Mouse (Mus musculus) bone marrow macrophage, adult 2 months (primary cell): ENCODE data around the gene Nectin4. TPM values are rescaled to one million over a fixed set of nuclear protein-coding genes. Genes with fewer than 3 reads are reported as not detected.

Experiments
- H3K27ac ChIP-seq: 2 replicates; pipeline ENCODE4 v1.5.1; 2012; ENCODE audit warnings: low read depth, low read length; ENCODE audit not compliant: insufficient read depth
- H3K4me1 ChIP-seq: 2 replicates; pipeline ENCODE4 v1.6.1; 2012; ENCODE audit warnings: low read length; ENCODE audit not compliant: control insufficient read depth, insufficient read depth
- H3K4me3 ChIP-seq: 2 replicates; pipeline ENCODE4 v1.5.1; 2012; ENCODE audit warnings: mild to moderate bottlenecking, low read length, moderate library complexity; ENCODE audit not compliant: insufficient read depth
- CTCF ChIP-seq: IDR thresholded peaks from 2 replicates; pipeline ENCODE4 v1.5.1; 2012; ENCODE audit warnings: low read depth, mild to moderate bottlenecking, low read length, moderate library complexity
- POLR2A ChIP-seq: IDR thresholded peaks from 2 replicates; pipeline ENCODE4 v1.6.1; 2012; ENCODE audit warnings: mild to moderate bottlenecking, low read depth, low read length, borderline replicate concordance
- polyA plus RNA-seq: library from polyadenylated mRNA; stranded (reverse); fragments of >200 nt; gene quantifications from 2 replicates; pipeline ENCODE4 v1.2.4, GENCODE M21; 2012; ENCODE audit not compliant: missing spikeins, insufficient read depth, insufficient read length

Nectin4 gene
- polyA plus RNA-seq, 1 experiment, result 11.5 TPM

DNA sequence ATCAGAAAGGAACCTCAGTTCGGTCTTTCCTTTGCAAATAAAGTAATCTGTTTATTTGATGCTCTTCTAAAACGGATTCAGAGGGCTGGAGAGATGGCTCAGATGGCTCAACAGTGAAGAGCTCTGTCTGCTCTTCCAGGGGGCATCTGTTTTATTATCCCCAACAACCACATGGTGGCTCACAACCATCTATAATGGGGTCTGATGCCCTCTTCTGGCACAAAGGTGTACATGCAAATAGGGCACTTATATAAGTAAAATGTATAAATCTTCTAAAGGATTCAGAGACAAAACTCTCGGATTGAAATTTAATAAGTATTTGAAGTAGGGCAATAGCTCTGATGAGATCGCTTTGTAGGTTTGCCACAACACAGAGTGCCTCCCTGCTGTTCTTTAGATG is 11.5 kb upstream of the Nectin4 start:
- H3K4me1 ChIP-seq, result no peaks in the 10 kb centered on the region
- no peak overlapping the region for H3K4me3 ChIP-seq
- TF ChIP-seq POLR2A (no peak), CTCF (no peak)
- no peak overlapping the region for H3K27ac ChIP-seq

DNA sequence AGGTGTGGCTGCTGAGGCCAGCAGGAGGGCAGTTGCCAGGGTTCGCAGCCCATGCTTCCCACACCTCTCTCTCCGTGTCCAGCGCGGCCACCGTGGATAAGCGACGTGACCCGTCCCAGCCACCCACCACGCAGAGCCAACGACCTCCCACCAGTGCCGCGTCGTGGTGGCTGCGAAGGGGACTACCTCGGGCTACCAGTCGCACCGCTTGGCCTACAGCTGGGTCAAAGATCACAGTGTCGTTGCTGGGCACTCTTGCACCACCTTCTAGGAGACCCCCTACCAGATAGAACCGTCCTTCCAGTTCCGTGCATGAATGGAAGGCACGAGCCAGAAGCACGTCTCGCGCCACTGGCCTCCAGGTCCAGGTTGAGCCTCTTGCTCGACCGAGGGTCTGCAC is 9.6 kb upstream of the Nectin4 start:
- Histone ChIP-seq H3K27ac (no peak overlapping the region), H3K4me1 (no peaks in the 10 kb centered on the region), H3K4me3 (no peak overlapping the region; the same call in 1 of the 2 replicates)
- no peak for TF ChIP-seq POLR2A
- TF ChIP-seq CTCF, result no peak

DNA sequence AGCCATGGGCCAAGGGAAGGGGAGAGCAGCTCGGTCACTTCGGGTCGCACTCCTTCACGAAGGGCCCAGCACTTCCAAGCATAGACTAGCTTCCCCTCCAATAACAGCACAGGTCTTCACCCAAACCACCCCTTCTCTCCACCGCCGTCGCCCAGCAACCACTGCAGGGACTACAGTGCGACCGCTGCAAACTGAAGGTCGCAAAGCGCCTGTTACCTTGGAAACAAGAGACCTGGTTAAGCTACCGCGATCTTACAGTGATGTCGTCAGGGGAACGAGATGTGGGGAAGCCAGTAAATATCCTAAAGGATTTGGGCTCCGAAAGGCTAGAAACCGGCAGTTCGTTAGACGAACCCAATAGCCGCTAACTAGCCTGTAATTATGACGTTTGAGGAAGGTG is 9.2 kb upstream of the Nectin4 start, which contains the start of gene Klhdc9:
TSS of gene Klhdc9 (minus strand) at position 143 of the 400 bp plus-strand sequence.
- Histone ChIP-seq H3K4me1 (peaks cover 2% of the 10 kb centered on the region), H3K4me3 (peak within 1 kb of the TSS; percentile 49), H3K27ac (no peak within 1 kb of the TSS)
- TF ChIP-seq POLR2A (no peak), CTCF (no peak)

DNA sequence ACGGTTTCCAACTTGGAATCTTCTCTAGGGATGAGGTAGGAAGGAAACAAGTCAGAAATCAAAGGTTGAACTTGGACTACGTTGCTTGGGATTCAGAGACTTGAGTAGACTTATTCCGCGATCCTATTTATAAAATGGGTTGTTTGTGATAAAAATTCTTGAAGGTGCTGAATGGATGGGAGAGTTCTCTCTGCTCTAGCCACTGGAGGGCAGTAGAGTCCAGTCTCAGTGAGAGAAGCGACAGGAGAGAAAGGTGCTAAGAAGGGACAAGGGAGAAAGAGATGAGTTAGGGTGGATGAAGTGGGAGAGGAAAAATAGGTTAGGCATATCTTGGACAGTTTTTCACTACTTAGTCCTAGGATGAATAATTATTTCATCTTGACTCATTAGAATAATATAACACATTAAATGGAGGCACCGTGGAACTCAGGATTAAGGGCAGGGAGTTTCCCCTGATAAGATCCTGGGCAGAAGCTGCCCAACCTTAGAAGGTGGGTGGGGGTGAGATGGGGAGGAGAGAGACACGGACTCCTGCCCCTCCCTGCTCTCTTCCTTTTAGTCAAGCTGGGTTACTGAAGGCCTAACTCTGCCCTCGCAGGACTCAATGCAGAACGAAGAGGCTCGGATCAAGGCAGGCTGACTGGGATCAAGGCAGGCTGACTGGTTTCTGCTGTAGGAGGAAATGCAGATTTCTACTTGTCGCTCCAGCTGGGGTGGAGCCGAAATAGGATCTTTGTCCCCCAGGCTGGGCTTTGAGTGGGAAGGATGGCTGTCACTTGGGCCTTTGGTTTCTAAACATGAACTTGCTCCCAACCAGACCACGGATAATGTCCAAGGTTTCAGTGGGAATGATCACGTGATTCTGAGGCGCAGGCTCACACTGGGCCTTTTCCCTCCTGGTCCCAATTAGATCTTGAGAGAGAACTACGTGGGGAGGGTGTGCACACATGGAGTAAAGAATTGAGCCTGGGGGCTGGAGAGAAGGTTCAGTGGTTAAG is 8.5 kb upstream of the Nectin4 start:
- TF ChIP-seq CTCF (no peak), POLR2A (no peak)
- H3K4me1 ChIP-seq, result peaks cover 9% of the 10 kb centered on the region
- no peak overlapping the region for H3K27ac ChIP-seq
- H3K4me3 ChIP-seq, result peak overlapping the region; percentile 49

DNA sequence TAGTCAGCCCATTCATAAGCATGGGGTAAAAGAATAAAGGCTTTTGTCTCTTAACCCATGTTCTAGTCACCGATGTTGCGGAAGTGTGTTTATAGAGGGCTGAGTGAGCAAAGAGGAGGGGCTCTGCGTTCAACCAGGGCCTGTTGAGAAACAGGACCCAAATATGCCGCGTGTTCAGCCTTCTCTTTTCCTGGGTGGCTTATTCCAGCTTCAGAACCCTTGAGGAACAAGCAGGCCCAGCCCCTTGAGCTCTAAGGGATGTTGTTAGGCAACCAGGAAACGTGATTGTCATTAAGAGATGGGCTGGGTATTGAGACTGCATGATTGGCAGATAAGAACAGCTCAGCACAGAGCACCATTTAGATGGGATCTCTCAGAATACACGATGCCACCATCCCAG is 4.0 kb upstream of the Nectin4 start:
- TF ChIP-seq CTCF (no peak), POLR2A (no peak)
- H3K27ac ChIP-seq, result peak overlapping the region; percentile 9; the same call in 1 of the 2 replicates
- peaks cover 21% of the 10 kb centered on the region for H3K4me1 ChIP-seq

DNA sequence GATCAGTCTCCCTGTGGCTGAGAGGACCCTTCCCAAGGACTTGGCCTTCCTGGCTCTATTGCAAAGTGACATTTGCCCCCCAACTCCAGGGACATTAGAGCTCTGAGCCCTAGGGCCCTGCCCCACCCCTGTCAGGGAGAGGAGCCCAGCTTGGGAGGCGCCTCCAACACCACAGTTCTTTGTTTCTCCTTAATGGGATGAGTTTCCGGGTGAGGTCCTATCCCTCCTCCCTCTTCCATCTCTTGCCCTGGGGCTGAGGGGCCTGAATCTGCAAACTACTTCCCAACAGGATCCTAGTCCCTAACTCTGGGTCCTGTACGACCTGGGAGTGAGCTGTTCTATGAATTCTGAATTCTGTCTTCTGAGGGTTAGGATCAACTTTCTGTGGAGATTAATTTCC is 3.0 kb downstream of the Nectin4 start:
- Histone ChIP-seq H3K27ac (no peak overlapping the region), H3K4me1 (peaks cover 30% of the 10 kb centered on the region), H3K4me3 (no peak overlapping the region)
- TF ChIP-seq POLR2A, result no peak
- TF ChIP-seq CTCF, result no peak

More for the DNA sequence above, 4.0 kb upstream of the Nectin4 start:
- H3K4me3 ChIP-seq, result no peak overlapping the region

DNA sequence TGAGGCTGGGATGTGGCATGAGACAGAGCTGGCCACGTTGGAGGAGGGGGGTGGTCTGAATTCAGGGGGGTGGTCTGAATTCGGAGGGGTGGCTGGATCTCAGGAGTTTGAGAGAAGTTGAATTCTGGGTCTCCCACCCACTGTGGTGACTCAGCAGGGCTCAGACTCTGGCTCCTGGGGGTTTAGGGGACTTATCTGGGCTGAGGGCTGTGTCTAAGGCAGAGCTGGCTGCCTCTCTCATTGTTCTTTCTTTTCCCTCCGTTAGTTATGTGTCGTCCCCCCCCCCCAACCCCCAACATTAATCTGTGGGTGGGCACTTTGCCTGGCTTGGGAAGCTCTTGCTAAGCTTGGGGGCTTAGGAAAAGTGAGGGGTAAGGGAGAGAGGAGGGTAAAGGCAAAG is 4.0 kb downstream of the Nectin4 start:
- peaks cover 32% of the 10 kb centered on the region for H3K4me1 ChIP-seq
- no peak overlapping the region for H3K27ac ChIP-seq
- no peak overlapping the region for H3K4me3 ChIP-seq
- TF ChIP-seq CTCF (no peak), POLR2A (no peak)

DNA sequence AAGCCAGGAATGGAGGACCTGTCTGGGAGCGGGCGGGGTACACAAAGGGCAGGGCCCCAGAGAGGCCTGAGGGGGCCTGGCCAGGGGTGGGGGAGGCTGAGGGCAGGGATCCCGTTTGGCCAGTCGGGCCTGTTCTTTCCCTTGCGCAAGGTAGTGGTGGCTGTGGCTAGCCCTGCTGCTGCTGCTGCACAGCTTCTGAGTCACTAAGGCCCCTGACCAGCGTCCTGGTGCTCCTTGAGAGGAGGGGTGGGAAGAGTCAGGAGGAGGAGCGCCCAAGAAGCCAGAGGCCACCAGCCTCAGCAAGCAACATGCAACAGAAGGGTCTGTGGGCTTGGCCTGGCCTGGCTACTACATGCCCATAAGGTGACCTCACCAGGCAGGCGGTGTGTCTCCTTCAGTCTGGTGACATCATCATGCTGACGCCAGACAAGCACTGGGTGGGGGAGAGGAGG is 5.8 kb downstream of the Nectin4 start:
- peaks cover 33% of the 10 kb centered on the region for H3K4me1 ChIP-seq
- no peak for TF ChIP-seq CTCF
- no peak for TF ChIP-seq POLR2A
- no peak overlapping the region for H3K4me3 ChIP-seq
- no peak overlapping the region for H3K27ac ChIP-seq

DNA sequence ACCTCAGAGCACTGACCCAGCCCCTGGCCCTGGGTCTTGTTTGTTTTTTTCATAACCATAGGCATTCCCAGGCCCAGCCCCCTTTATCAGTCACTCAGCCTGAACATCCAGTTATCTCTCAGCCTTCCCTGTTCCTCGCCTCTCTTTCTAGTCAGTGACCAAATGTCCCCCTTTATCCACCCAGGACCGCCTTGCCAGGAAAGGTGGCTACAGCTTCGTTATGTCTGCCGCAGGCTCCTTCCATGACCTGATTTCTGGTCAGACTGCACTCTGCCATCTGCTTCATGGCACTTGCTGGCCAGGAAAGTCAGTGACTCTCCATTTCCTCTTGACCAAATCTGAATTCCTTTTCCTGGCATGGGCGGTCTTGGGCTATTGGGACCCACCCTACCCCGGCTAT is 8.4 kb downstream of the Nectin4 start:
- no peak overlapping the region for H3K4me3 ChIP-seq
- H3K27ac ChIP-seq, result no peak overlapping the region
- H3K4me1 ChIP-seq, result peaks cover 40% of the 10 kb centered on the region
- TF ChIP-seq POLR2A, result no peak
- TF ChIP-seq CTCF, result no peak
